Mouse (Mus musculus) hindbrain, embryonic 14.5 days (tissue): ENCODE measurements around the gene Hal. TPM values are rescaled to one million over a fixed set of nuclear protein-coding genes. Genes with fewer than 3 reads are reported as not detected.

Source experiments
- ATAC-seq: fragments of 200-750 bp; cut with Nextera tagmentation; 2 replicates; pipeline ENCODE4 v1.8.0; 2017; ENCODE audit warnings: moderate number of reproducible peaks, mild to moderate bottlenecking, moderate TSS enrichment, moderate library complexity; ENCODE audit not compliant: low FRiP score
- DNase-seq: peaks from one replicate; pipeline ENCODE4 v3.0.0-alpha.2; 2015; ENCODE audit warnings: low spot score
- H3K27ac ChIP-seq: fragments of 300-500 bp; sonication (generic); 2 replicates; pipeline ENCODE4 v1.5.1; 2014; ENCODE audit warnings: mild to moderate bottlenecking, moderate library complexity
- H3K27me3 ChIP-seq: fragments of 300-500 bp; sonication (generic); 2 replicates; pipeline ENCODE4 v1.6.1; 2014; ENCODE audit warnings: mild to moderate bottlenecking, low read length, mixed read lengths; ENCODE audit not compliant: control insufficient read depth, insufficient read depth
- H3K36me3 ChIP-seq: fragments of 300-500 bp; sonication (generic); replicated peaks from 2 replicates; pipeline ENCODE4 v1.6.1; 2014; ENCODE audit not compliant: control insufficient read depth, insufficient read depth
- H3K4me1 ChIP-seq: fragments of 300-500 bp; sonication (generic); replicated peaks from 2 replicates; pipeline ENCODE4 v1.6.1; 2014; ENCODE audit warnings: antibody characterized with exemption, low read length, mixed read lengths; ENCODE audit not compliant: control insufficient read depth, insufficient read depth
- H3K4me2 ChIP-seq: fragments of 300-500 bp; sonication (generic); replicated peaks from 2 replicates; pipeline ENCODE4 v1.6.1; 2014; ENCODE audit warnings: mild to moderate bottlenecking, moderate library complexity
- H3K4me3 ChIP-seq: fragments of 300-500 bp; sonication (generic); replicated peaks from 2 replicates; pipeline ENCODE4 v1.5.1; 2014; ENCODE audit warnings: mild to moderate bottlenecking, low read length
- H3K9ac ChIP-seq: fragments of 300-500 bp; sonication (generic); 2 replicates; pipeline ENCODE4 v1.6.1; 2014
- H3K9me3 ChIP-seq: fragments of 300-500 bp; sonication (generic); 2 replicates; pipeline ENCODE4 v1.6.1; 2016; ENCODE audit warnings: low read length; ENCODE audit not compliant: control insufficient read depth
- WGBS: fragments of 180-500 bp; shearing (Covaris S2); extraction: QIAGEN DNeasy Blood & Tissue Kit; methylation state at CpG from one replicate; pipeline ENCODE4 v1.1.7; 2014; 5-methylcytosine and 5-hydroxymethylcytosine counted together
- polyA plus RNA-seq: library from polyadenylated mRNA; unstranded; fragments of >200 nt; fragmentation: Nextera tagmentation; extraction: Ambion mirVana; gene quantifications from 2 replicates; pipeline ENCODE4 v1.2.1, GENCODE M21; 2014

Gene Hal
- polyA plus RNA-seq, 1 experiment from 2014 or later = not detected

- no peak for ATAC-seq
- WGBS = 88% methylated on average over 6 of the region's 6 CpGs
- Histone ChIP-seq H3K4me3 (no peak overlapping the region), H3K4me1 (no peaks in the 10 kb centered on the region), H3K4me2 (no peak overlapping the region), H3K36me3 (no peaks in the 10 kb centered on the region), H3K9ac (no peak overlapping the region), H3K27ac (no peak overlapping the region), H3K27me3 (no peaks in the 10 kb centered on the region), H3K9me3 (no peaks in the 10 kb centered on the region)
- no peak for DNase-seq
These were observed 80.1 kb downstream of the Hal start for GRCm38 (mm10) chr10:93568671-93569070.

Other genes starting within 250 kb of the Hal start
- gene Elk3, start 177.6 kb upstream of the Hal start, polyA plus RNA-seq = 7.9 and 11.3 TPM in 2 replicates
- 89.8 and 95.4 TPM in 2 replicates for gene Lta4h, start 35.4 kb upstream of the Hal start, polyA plus RNA-seq
- 0.08 and 0.20 TPM in 2 replicates for gene Amdhd1, start 51.3 kb downstream of the Hal start, polyA plus RNA-seq
- gene Ccdc38, start 51.9 kb downstream of the Hal start, polyA plus RNA-seq = 0.25 and 0.51 TPM in 2 replicates
- gene Snrpf, start 100.9 kb downstream of the Hal start, polyA plus RNA-seq = 63.5 and 72.6 TPM in 2 replicates
- 0.70 and 0.76 TPM in 2 replicates for gene Ntn4, start 151.9 kb downstream of the Hal start, polyA plus RNA-seq